Mouse (Mus musculus) embryonic fibroblast, embryonic 13.5 days (primary cell): Measurements from ENCODE around the gene H2afx. TPM values are rescaled to one million over a fixed set of nuclear protein-coding genes. Genes with fewer than 3 reads are reported as not detected.
"Not testable (repeated sequence)": the region's sequence is repeated elsewhere in the genome, so short reads cannot be mapped to it uniquely, and the experiment has no call there.

Experiments
- H3K27ac ChIP-seq: 2 replicates; pipeline ENCODE4 v1.5.1; 2012; ENCODE audit warnings: low read length, control low read depth, inconsistent platforms; ENCODE audit not compliant: insufficient read depth
- H3K4me1 ChIP-seq: 2 replicates; pipeline ENCODE4 v1.6.1; 2011; ENCODE audit warnings: low read length; ENCODE audit not compliant: control insufficient read depth, insufficient read depth
- H3K4me3 ChIP-seq: 2 replicates; pipeline ENCODE4 v1.5.1; 2011; ENCODE audit warnings: mild to moderate bottlenecking, control low read depth, low read length; ENCODE audit not compliant: insufficient read depth
- CTCF ChIP-seq: IDR thresholded peaks from 2 replicates; pipeline ENCODE4 v1.5.1; 2011; ENCODE audit warnings: mild to moderate bottlenecking, control low read depth, low read length, moderate library complexity, borderline replicate concordance; ENCODE audit not compliant: insufficient read depth
- POLR2A ChIP-seq: IDR thresholded peaks from 2 replicates; pipeline ENCODE4 v1.6.1; 2011; ENCODE audit warnings: low read depth, mild to moderate bottlenecking, control low read depth, low read length, moderate library complexity
- polyA plus RNA-seq: library from polyadenylated mRNA; stranded (reverse); fragments of >200 nt; gene quantifications from 2 replicates; pipeline ENCODE4 v1.2.4, GENCODE M21; 2011; ENCODE audit warnings: low read depth; ENCODE audit not compliant: missing spikeins, insufficient read length

Gene H2afx
- polyA plus RNA-seq, 1 experiment, result 74.7 TPM

DNA sequence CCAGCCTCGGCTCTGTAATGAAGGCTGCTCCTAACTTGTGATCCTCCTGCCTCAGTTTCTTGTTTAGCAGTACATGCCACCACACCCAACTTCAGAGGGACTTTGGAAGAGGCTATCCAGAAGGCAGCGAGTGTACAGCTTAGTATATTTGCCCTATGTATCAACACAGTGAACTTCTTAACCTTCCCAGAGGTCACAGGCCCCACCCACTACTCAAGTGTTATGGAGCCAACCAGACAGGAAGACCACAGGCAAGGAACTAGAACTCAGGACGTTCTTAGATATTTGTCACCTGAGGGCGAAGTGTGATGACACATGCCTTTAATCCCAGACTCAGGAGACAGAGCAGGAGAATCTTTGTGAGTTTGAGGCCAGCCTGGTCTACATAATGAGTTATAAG lies 13.1 kb downstream of the H2afx start:
- Histone ChIP-seq H3K27ac (no peak overlapping the region), H3K4me1 (peaks cover 5% of the 10 kb centered on the region), H3K4me3 (no peak overlapping the region)
- TF ChIP-seq CTCF, result no peak
- TF ChIP-seq POLR2A, result no peak

DNA sequence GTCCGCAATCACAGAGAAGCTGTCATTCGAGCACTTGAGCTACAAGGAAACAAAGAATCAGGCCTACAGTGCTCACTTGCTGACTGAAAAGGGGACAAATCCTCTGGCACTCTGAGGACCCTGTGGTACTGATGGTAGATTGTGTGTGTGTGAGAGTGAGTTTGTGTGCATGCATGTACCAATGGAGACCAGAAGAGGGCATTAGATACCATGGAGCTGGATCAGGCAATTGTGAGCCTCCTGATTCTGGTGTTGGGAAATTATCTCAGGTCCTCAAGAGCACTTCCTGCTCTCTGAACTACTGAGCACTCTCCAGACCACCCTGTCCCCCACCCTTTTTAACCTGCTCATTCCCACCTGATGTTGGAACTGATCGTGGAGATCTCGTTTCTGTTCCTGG lies 14.1 kb downstream of the H2afx start:
- no peak overlapping the region for H3K4me3 ChIP-seq
- H3K27ac ChIP-seq, result no peak overlapping the region
- H3K4me1 ChIP-seq, result no peaks in the 10 kb centered on the region
- TF ChIP-seq CTCF, result no peak
- no peak for TF ChIP-seq POLR2A

DNA sequence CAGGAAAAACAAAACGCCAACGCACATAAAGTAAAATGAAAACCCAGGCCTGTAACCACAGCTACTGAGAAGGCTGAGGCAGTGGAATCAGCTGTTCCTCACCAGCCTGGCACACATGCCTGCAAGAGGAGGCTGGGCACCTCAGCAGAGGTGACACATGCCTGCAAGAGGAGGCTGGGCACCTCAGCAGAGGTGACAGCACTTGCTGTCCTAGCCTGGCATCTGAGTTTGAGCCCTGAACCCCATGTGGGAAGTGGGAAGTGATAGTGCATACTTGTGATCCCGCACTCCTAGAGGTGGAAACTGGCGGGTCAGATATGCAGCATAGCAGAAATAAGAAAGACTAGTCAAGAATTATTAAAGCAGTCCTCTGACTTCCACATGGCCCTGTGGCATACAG lies 16.9 kb downstream of the H2afx start:
- Histone ChIP-seq H3K4me1 (no peaks in the 10 kb centered on the region), H3K27ac (no peak overlapping the region), H3K4me3 (no peak overlapping the region)
- no peak for TF ChIP-seq CTCF
- no peak for TF ChIP-seq POLR2A

DNA sequence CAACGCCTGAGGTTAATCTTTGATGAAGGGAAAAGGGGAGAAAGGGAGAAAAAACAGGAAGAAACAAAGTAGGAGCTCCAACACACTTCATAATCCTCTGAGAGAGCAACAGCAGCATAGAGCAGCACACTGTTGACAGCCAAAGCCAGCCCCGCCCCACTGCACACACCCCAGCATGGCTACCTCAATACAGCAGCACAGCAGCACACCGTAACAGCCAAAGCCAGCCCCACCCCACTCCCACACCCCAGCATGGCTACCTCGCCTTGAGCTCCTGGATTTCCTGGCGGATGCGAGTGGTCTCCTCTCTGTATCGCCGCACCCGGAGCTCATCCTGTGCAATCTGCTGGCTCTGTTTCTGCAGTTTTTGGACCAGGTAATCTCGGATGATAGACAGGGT lies 17.8 kb downstream of the H2afx start:
- no peaks in the 10 kb centered on the region for H3K4me1 ChIP-seq
- H3K4me3 ChIP-seq, result no peak overlapping the region
- H3K27ac ChIP-seq, result no peak overlapping the region
- TF ChIP-seq POLR2A (no peak), CTCF (no peak)

DNA sequence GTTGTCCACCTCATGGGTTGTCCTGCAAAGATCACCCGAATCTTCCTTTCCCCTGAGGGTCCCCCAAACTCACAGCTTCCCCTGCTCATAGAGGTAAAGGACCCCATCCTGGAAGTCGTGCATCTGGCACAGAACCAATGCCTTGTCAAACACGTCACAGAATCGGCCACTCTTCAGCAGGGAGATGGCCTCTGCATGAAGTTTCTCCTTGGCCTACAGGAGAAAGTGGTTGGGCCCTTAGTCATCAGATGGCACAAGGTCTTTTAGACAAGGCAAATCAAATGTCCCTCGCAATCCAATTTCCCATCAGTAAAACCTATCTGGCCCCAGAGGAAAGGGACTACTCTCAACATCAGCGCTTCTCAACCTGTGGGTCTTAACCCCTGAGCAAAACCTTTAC lies 18.6 kb downstream of the H2afx start:
- H3K27ac ChIP-seq, result no peak overlapping the region
- no peaks in the 10 kb centered on the region for H3K4me1 ChIP-seq
- H3K4me3 ChIP-seq, result no peak overlapping the region
- no peak for TF ChIP-seq POLR2A
- no peak for TF ChIP-seq CTCF

DNA sequence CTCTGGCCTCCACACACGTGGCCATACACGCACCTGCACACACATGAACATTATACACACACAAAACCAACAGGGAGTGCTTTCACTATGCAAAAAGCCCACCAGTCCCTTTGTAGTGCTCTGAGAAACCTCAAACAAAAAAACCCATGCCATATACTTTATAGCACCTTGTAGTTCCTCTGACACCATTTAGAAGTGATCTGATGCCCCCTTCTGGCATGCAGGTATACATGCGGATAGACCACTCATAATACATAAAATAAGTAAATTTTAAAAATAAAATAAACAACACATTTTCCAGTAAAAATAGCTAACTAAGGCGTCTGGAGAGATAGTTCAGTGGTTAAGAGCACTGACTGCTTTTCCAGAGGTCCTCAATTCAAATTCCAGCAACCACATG lies 22.7 kb downstream of the H2afx start:
- Histone ChIP-seq H3K4me1 (0 out of 2 replicates have a peak, but pooled peaks cover 2% of the 10 kb centered on the region), H3K27ac (no peak overlapping the region), H3K4me3 (no peak overlapping the region)
- TF ChIP-seq POLR2A (no peak), CTCF (no peak)

DNA sequence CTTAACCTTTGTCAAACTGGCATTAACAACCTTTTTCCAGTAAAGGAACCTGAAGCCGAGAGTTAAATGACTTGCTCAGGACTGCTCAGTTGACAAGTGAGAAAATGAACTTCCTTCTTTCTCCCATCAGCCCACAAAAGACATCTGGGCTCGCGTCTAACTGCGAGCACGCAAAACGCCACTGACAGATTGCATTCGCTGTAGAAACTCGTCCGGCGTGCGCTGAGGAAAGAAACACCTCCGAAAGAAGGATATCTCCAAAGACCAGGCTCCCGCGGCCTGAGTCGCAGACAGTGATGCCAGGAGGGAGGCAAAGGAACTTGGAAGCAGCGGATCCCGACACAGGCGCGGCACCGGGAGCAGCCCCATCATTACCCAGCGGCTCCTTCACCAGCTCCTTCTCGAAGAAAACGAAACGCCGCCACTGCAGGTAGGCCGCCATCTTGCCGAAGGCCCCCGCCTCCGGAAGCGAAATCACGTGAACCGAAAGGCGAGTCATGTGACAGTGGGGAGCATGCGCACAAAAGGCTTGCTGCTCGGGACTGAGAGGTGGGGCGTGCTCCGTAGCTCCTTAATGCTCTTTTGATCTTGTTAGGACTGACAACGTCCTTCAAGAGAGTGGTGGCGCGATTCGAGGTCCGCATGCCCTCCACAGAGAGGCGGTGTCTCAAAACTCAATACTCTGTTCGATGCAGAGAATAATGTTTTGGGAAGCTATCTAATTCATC lies 26.9 kb downstream of the H2afx start, which contains the start of gene Vps11:
Gene Vps11 (minus strand): TSS at position 481 of the 728 bp plus-strand sequence.
- Histone ChIP-seq H3K4me1 (0 out of 2 replicates have a peak, but pooled peaks cover 2% of the 10 kb centered on the region), H3K4me3 (peak within 1 kb of the TSS; percentile 88), H3K27ac (no peak within 1 kb of the TSS)
- TF ChIP-seq POLR2A (peak; percentile 92), CTCF (peak; percentile 16; the same call in 1 of the 2 replicates)

DNA sequence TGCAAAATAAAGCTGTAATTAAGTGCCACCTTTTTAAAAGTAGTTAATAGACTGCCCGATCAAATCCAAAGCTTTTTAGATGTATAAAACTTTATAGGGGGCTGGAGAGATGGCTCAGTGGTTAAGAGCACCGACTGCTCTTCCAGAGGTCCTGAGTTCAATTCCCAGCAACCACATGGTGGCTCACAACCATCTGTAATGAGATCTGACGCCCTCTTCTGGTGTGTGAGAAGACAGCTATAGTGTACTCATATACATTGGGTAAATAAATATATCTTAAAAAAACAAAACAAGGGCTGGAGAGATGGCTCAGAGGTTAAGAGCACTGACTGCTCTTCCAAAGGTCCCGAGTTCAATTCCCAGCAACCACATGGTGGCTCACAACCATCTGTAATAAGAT lies 27.4 kb downstream of the H2afx start:
- not testable (repeated sequence) for H3K4me3 ChIP-seq, H3K4me1 ChIP-seq, H3K27ac ChIP-seq

DNA sequence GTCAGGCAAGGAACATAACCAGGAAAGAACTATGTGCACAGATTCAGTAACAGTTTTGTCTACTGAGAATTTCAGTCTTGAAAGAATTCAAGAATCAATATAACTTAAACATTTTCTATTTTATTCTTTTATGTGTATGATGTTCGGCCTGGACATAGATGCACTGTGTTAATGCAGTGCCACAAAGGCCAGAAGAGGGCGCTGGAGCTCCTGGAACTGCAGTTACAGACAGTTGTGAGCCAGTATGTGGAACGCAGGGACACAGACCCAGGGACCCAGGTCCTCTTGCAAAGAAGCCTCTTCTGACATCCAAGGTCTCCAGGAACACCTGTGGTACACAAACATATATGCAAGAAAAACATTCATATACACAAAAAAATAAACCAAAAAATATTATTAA lies 30.0 kb downstream of the H2afx start:
- 0 out of 2 replicates have a peak, but pooled peaks cover 2% of the 10 kb centered on the region for H3K4me1 ChIP-seq
- no peak overlapping the region for H3K27ac ChIP-seq
- H3K4me3 ChIP-seq, result no peak overlapping the region
- TF ChIP-seq POLR2A, result no peak
- TF ChIP-seq CTCF, result peak; percentile 42; the same call in 1 of the 2 replicates

DNA sequence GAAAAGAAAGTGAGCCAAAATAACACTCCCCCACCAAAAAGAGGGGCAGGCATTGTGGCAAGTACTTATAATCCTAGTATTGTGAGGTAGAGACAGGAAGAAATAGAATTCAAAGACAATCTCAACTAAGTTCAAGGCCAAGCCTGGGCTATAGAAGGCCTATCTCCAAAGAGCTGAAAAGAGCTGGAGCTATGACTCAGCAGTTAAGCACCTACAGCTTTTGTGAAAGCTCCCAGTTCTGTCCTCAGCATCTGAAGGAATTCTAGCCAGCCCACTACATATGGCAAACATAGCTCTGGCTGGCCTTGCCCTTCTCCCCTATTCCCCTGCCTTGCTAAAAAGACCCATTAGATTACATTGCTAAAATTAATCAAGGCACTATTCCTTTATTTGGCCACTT lies 38.9 kb downstream of the H2afx start:
- Histone ChIP-seq H3K4me3 (no peak overlapping the region), H3K4me1 (peaks cover 3% of the 10 kb centered on the region; the same call in 1 of the 2 replicates), H3K27ac (peak overlapping the region; percentile 73)
- no peak for TF ChIP-seq CTCF
- no peak for TF ChIP-seq POLR2A
